Mouse (Mus musculus) thymus, postnatal 36 days (tissue): Measurements from ENCODE around the gene Pdgfra.

ENCODE experiments used
- DNase-seq, 2 experiments: peaks; one replicate each; pipeline ENCODE4 v3.0.0; 2022; ENCODE audit warnings: mixed read lengths in 2 of 2

The Pdgfra gene

DNA sequence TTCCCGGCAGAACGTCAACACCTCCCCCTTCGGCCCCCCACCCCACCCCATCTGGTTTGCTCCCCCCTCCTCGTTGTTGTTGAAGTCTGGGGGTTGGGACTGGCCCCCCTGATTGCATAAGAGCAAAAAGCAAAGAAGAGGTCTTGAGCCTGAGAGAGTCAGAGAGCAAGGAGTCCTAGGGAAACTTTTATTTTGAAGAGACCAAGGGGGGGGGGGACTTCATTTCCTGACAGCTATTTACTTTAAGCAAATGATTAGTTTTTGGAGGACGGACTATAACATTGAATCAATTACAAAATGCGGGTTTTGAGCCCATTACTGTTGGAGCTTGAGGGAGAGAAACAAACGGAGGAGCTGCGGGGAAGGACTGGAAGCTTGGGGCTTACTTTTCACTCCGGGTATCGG is at the start of gene Pdgfra:
TSS of gene Pdgfra (plus strand) at position 272 of the 405 bp plus-strand sequence.
- no peak for DNase-seq

DNA sequence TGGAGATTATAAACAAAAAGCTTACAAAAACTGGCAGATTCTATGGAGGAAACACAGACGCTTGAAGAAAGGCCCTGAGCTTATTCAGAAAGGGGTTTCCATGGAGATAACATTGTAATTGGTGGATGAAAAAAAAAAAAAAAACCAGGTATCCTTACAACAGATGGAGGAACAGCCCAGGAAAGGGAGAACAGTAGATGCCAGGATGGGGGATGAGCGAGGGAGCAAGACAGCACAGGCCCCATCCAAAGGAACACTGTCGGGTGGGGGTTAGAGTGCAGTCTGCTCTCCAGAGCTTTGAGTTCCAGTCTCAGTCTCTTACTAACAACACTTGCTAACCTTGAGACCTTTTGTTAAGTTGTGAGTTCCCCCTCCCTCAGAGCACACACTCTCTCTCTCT is 45.6 kb upstream of the Pdgfra start:
- no peak for DNase-seq

DNA sequence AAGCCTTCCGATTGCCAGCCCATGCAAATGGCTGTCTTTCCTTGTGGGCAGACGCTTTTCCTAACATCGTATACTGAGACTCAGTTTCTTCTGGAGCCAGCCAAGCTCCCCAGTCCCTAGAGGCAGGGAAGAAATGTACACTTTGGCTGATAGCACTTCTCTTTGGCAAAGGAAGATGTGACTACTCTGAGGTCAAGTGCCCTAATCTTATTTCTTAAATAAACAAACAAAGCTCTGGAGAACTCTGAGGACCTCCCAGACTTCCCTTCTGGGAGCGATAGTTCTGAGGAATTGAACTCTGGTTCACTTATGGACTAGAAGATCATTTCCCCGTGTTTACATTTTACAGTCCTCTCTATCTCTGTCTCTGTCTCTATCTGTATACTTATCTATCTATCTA is 42.7 kb upstream of the Pdgfra start:
- DNase-seq: no peak

DNA sequence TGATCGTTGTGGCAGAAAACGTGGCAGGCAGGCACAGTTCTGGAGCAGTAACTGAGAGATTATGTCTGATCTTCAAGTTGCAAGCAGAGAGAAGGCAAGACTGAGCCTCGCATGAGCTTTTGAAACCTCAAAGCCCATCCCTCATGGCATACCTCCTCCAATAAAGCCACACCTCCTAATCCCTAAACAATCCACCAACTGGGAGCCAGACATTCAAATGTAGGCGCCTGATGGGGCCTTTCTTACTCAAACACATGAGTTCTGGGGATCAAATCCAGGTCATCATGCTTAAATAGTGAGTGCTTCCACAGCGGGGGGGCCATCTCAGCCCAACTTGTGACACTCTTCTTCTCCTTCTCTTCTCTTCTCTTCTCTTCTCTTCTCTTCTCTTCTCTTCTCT is 40.3 kb upstream of the Pdgfra start:
- no peak for DNase-seq

DNA sequence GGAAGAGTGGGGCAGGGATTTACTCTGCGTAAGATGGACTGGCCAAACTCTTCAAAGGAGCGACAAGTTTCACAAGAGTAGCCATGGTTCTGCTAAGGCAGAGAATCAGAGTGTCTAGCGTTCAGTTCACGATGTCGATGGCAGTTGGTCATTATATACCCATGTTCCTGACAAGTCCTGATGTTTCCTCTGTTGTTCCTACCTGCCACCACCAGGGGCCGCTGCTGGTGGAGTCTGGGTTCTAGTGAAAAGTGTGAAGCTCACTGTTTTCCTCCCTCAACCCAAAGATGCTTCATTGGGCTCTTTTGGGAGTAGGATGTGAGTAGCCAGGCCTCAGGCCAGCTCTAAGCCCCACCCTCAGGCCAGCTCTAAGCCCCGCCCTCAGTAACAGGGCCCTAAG is 33.3 kb upstream of the Pdgfra start:
- peak; percentile 37 to 40 for DNase-seq

DNA sequence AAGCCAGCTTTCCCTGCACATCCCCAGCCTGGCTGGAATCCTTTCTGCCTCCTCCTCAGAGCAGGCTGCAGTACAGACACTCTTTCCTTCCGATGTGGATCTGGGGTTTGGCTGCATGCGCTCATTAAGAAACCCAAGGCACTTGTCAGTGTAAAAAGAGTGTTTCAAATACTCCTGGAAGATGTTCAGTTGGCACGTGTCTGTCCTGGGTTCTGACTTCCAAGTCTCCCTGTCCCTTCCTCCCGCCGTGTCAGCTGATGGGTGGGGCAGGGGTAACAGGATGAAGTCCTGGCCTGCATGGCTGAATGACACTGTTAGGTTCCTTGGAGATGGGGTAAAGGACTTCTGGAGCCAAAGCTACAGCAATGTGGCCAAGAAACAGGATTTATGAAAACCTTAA is 30.4 kb upstream of the Pdgfra start:
- no peak for DNase-seq

DNA sequence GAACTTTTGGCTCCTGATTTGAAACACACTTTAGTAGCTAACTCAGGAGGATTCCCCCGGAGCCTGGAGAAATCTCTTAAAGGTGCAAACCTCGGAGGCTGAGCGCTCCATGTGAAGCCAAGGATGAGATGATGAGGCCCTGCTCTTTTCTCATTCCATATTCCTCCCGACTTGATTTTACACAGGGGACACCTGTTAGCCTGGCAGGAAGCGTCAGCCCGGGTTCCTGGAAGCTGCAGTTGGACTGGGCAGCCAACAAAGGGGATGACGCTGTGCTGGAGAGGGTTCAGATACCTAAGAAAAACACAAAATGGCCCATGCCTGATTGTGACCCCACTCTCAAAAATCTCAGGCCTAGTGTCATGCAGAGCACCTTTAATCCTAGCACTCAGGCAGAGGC is 17.4 kb upstream of the Pdgfra start:
- no peak for DNase-seq

DNA sequence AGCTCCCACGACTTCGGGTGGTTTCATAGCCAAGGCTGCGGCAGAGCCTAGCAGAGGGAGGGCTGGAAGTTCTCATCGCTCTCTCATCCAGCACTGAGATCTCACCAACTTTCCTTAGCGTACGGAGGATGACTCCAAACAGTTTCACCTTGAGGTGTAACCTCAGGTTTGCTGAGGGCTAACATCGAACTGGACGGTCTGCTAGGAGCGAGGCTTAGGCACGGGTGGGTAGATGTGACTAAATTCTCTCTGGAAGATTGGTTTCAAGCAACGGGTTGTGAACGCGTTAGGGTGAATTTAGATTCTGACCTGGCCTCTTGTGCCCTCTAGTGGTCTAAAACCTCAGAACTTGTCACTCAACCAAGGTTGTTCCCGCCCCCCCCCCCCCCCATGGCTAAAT is 9.0 kb upstream of the Pdgfra start:
- DNase-seq: no peak

DNA sequence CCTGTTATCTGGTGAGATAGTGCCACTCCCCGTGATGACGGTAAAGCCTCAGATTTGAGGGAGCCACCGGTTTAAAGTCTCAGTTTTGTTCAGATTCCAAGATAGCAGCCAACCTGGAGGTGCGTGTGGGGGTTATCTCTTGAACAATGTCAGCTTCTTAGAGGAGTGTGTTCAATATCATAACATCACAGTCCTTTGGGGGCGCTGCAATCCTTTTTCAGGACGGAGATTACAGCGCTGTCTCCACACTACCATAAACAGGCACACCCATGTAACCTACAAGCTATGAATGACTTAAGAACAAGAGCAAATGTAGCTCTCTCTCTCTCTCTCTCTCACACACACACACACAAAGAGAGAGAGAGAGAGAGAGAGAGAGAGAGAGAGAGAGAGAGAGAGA is 8.3 kb upstream of the Pdgfra start:
- DNase-seq: no peak

DNA sequence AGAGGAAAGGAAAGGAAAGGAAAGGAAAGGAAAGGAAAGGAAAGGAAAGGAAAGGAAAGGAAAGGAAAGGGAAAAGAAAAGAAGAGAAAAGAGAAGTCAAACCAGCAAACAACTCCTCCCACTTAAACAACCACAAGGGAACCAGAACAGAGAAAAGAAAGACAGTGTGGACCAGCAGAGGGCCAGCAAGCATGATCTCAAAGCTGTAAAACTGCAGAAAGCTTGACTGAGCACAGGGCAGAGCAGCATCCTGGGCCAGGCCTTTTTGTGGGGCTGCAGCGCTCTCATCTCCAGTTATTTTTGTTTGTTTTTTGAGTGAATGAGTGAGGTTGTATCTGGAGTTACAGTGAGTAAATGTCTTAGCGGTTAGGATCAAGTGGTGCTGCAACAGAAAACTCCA is 6.8 kb upstream of the Pdgfra start:
- DNase-seq: no peak

DNA sequence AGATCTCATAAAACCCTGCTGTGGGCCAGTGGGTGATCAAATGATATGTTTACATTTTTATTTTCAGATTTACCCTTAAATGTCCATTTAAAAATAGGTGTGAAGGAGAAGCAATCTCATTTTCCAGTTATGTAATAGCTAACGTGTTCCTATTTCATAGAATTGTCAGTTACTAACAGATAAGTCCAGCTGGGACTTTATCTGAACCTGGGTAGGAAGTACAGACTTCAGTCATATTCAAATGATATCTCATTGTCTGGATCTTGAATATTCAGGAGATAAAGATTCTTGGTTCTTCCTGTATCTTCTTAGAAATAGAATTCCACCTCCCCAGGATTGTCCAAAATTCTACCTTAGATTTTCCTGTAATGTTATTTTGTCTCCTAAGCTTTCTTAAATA is 5.6 kb upstream of the Pdgfra start:
- no peak for DNase-seq

DNA sequence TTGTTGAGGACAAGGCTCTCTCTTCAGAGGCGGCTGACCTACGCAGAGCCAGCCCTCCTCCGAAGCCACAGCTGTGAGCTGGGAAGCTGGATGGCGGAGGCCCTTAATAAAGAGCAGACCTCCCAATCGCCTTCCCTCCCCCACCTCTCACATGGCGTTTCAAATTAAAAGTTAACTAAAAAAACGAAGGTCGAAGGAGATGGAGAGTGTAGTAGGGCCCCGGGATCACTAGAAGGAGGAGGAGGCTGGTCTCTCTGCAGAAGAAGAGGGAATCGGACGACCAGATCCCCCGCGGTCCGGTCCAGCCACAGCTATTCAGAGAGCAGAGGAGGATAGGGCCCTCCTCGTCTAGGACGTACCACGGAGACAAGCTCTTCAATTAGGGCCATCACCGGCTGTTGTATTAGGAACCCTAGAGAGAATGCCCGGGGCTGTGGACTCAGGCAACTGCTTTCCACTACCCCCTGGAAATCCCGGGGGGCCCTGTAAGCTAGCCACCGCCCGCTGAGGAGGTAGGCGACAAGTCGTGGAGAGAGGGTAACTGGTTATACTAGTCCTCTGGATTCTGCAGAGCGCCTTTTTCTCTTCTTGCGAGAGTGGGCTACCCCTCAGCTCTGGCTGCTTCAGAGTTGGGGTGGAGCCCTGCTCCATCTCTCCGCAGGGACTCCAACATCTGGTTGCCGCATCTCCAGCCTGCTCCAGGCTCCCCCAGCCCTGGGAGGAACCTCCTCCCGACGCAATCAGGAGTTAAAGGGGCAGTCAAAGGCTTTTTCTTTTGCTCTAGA is 3.6 kb upstream of the Pdgfra start:
- DNase-seq: no peak

DNA sequence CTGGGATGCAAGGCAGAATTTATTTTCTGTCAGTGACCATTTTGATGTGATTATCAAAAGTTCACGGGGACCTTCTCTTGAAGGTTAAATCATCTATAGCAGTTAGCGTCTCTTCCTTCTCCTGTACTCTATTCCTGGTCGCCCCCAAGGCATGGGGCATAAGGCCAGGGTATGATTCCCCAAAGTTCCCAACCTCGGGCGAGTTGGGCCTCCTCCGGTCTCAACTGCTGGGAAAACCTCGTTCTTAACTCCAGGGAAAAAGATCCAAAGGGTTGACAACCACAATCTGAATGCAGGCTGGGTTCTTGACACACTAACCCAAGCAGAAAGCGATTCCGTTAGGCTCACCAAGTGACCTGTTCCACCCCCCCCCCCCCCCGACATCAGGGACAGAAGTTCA is 2.7 kb upstream of the Pdgfra start:
- DNase-seq: no peak

DNA sequence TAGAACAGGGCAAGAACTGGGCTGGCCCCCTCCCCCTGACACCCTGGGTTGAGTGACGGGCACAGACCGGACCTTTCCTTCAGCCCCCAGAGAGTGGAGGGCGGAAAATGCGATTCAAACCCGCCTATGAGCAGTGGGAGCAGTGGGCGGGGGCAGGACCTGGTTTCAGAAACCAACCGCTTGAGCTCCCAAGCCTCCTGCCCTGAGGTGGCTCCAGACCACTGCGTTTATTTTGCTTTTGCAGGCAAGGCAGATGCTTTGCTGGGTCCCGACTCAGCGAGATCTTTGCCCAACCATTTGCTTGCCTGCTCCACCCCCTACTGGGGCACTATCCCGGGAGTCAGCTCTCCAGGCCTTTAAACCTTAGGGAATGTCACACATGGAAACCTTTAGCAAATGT is 2.2 kb upstream of the Pdgfra start:
- DNase-seq: no peak

DNA sequence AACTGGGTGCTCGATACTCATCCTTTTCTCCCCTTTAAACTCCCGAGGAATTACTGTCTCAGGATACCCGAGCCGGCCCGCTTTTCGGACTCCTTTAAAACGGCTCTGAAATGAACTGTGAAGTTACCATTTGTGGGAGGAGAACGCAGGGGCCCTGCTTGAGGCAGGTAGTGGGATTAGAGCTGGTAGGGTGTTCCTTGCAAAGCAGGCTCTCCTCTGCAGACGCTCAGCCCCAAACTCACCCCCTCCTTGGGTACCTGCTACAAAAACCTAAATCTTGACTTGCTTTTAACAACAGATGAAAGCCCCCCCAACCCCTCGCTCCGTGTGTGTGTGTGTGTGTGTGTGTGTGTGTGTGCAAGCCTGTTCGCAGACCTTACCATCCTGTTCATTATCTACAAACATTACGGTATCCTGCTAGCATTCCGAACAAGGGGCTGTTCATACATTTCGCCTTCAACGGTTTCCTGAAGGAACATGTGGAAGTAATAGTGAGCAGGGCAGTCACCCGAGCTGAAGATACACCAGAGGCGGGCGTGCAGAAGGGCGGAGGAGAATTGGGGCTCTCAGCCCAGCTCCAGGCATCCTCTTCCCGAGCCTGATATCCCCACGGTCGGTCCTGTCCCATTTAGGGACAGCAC is 1.6 kb upstream of the Pdgfra start:
- DNase-seq: no peak

DNA sequence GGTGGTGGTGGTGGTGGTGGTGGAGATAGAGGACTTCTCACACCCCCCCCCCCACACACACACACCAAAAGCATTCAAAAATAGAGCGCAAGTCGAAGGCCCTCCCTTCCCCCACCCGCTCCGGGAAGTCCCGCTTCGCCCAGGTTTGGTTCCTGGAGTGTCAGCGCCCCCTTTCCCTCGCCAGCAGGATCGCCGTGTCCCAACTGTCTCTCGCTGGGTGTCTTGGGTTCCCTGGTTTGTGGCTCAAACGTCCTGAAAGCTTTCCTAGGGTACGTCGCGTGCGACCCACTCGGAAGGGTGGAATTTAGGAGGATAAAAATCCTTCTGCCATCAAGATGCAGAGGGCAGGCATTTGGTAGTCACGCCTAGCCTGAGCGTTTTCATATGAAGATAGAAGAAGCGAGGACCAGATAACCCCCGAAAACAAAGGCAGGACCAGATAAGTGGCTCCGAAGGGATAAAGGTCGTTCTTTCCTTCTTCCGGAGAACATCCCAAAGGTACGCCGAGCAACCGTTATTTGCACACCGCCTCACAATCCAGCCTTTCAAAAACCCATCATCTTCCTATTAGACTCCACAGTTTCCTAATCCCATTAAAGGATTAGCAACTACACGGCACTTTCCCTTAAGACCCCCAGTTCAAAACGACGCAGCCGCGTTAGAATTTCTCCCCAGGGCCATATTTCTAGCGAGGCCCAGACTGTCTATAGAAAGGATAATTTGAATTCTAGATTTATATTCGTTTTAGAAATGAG is 769 bp upstream of the Pdgfra start:
- peak in 1 of 2 experiments; percentile 14 for DNase-seq

DNA sequence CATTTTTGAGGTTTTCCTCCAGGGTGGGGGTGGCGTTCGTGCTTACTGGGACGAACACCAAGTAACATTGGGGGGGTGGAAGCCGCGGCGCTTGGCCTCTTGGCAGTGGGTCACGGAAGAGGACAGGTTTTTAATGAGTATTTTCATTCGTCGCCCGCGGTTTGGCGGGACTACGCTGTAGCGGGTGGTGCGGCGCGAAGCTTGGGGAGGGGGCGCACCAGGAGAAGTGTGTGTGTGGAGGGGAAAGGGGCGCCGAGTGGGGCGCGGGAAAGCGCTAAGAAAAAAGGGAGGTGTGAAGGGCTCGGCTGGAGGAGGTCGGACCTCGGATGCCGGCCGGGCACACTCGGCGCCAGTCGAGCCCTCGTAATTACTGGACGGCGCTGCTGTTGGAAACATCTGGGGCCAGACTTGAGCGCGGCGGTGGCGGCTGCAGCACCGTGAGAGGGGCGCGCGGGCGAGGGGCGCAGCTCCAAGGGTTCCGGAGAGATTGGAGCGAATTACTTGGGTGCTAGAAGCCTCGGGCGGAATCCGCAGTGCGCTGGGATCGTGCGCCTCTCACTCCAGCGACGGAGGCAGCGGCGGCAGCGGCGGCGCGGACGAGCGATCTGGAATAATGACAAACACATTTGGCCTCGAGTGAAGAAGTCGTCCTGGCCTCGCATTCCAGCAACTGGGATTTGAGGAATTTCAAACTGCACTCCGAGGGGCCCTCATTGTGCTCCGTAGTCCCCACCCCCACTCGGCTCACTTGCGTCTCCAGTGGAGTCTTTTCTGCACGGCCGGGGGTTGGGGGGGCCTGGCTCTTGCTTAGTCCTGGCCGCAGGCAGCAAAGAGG is 916 bp downstream of the Pdgfra start:
- DNase-seq: no peak

DNA sequence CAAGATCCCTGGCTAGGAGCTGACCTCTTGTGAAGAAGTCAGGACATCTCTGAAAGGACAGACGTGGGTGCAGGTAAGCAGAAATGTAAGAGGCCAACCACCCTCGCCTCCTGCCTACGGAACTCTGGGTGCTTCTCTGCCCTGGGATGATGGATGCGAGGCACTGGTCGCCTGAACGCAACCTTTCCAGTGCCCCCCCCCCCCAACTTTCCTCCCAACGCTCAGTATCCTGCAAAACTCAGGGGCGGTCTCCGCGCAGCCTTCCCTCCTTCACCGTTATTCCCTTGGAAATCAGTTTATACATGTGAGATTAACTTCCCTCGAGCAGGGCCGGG is 1.5 kb downstream of the Pdgfra start:
- DNase-seq: no peak

DNA sequence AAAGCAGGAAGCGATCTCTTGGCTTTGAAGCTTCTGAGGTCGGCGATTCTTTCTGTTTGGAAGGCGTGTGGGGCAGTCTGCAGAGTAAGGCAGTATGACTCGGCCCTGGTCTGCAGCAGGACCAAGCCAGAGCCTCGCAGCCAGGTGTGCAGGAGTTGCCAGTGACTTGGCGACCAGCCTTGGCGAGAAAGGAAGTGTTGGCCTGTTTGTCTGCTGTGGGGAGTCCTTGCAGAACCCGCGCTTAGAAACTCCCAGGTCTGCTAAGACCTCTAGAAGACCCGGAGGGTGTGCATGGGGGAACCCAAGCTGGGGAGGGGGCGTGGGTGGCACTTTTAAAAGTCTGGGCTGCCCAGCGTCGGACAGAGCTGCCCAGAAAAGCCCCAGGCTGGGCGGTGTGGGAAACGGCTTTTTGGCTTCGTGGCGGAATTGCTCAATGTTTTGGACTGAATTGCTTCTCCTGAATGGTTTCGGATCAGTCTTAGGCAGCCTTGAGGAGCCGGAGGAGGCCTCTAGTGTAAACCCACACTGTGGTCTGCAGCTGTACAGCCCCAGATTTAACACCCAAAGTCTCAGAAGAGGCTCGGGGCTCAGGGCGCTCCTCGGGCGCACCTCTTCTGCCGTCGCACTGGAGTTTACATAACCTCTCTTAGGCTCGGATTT is 2.0 kb downstream of the Pdgfra start:
- DNase-seq: no peak

DNA sequence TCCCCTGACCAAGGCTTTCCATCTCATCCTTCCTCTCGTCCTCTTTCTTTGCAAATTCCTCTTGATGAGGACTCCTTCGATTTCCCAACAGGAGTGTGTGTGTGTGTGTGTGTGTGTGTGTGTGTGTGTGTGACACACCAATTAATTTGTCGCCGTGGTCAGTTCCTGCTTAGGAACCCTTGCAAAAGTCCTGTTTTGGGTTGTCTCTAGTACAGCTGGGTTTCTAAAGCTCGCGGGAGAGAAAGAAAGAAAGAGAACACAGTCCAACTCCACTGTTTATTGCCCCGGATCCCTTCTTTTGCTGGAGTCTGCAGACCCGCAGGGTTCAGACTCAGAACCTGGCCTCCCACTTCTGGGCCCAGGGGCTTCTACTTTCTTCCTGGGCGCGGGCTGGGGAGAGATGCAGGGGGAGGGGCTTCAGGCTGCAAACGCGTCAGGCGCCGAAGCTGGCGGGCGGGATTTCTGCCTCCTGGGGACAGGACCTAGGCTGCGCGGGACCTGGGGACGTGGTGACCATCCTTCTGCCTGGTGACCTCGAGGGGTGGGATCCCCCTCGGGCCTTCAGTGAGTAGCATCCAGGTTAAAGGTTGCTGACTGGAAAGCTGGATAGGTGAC is 2.6 kb downstream of the Pdgfra start:
- no peak for DNase-seq

DNA sequence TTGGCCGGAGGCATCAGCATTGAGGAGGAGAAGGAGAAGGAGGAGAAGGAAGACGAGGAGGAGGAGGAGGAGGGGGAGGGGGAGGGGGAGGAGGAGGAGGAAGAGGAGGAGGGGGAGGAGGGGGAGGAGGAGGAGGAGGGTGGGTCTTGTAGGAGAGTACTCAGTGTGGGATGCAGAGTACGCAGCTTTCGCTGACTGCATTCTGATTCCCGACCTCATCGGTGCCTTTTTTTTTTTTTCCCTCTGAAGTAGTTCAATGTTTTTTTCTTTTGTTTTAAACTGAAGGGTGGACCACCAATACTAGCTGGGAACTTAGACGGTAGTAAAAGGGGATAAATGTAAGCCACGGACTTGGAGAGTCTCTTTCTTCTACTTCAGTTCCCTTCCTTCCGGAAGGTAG is 3.2 kb downstream of the Pdgfra start:
- DNase-seq: no peak
